Mouse (Mus musculus): Measurements from ENCODE around the gene Cmah. TPM values are rescaled to one million over a fixed set of nuclear protein-coding genes. Genes with fewer than 3 reads are reported as not detected.

Gene Cmah
- total and polyA plus RNA-seq, 3 experiments, result 1.4 to 2.2 TPM; not detected in 1

GRCm38 (mm10) chr13:24442272-24442671, 115.1 kb downstream of the Cmah start:
- Histone ChIP-seq H3K9me3 (replicated peaks; ENCODE audit: insufficient read depth, low read length) (no peaks in the 10 kb centered on the region), H3K27me3 (ENCODE audit: control insufficient read depth in 1 of 2, insufficient read depth in 2 of 2, low read length in 2 of 2) (peaks cover 0 to 2% of the 10 kb centered on the region in 2 experiments; a peak in 1 of 4 replicates), H3K4me3 (ENCODE audit: control insufficient read depth in 1 of 2, insufficient read depth in 1 of 2, low read depth in 2 of 2, low read length in 2 of 2) (no peak overlapping the region), H3K36me3 (ENCODE audit: control insufficient read depth in 1 of 2, insufficient read depth in 2 of 2, low read length in 2 of 2) (peaks cover 0 to 24% of the 10 kb centered on the region in 2 experiments; a peak in 2 of 4 replicates), H3K4me1 (ENCODE audit: control insufficient read depth in 1 of 2, insufficient read depth in 2 of 2, low read length in 2 of 2) (peaks cover 22 to 27% of the 10 kb centered on the region in 2 experiments), H3K9ac (ENCODE audit: control insufficient read depth, low read depth, low read length, poor library complexity, severe bottlenecking) (no peak overlapping the region), H3K27ac (ENCODE audit: control insufficient read depth, low read depth, low read length) (no peak overlapping the region), H3K79me2 (ENCODE audit: control insufficient read depth, insufficient read depth, low read length, poor library complexity) (no peaks in the 10 kb centered on the region)
- no peak for DNase-seq (ENCODE audit: low read depth, low spot score)
- TF ChIP-seq SMC3 (IDR thresholded peaks at IDR 0.05; ENCODE audit: low read depth, low read length), result no peak
- TF ChIP-seq MXI1 (IDR thresholded peaks at IDR 0.05; ENCODE audit: low read depth, low read length), result no peak

GRCm38 (mm10) chr13:24443763-24444347, 116.7 kb downstream of the Cmah start:
- Histone ChIP-seq H3K79me2 (ENCODE audit: control insufficient read depth, insufficient read depth, low read length, poor library complexity) (no peaks in the 10 kb centered on the region), H3K27ac (ENCODE audit: control insufficient read depth, low read depth, low read length) (no peak overlapping the region), H3K27me3 (ENCODE audit: control insufficient read depth in 1 of 2, insufficient read depth in 2 of 2, low read length in 2 of 2) (peaks cover 0 to 2% of the 10 kb centered on the region in 2 experiments; a peak in 1 of 4 replicates), H3K9ac (ENCODE audit: control insufficient read depth, low read depth, low read length, poor library complexity, severe bottlenecking) (no peak overlapping the region), H3K4me3 (ENCODE audit: control insufficient read depth in 1 of 2, insufficient read depth in 1 of 2, low read depth in 2 of 2, low read length in 2 of 2) (no peak overlapping the region), H3K9me3 (replicated peaks; ENCODE audit: insufficient read depth, low read length) (no peaks in the 10 kb centered on the region), H3K36me3 (ENCODE audit: control insufficient read depth in 1 of 2, insufficient read depth in 2 of 2, low read length in 2 of 2) (peaks cover 0 to 24% of the 10 kb centered on the region in 2 experiments; a peak in 2 of 4 replicates), H3K4me1 (ENCODE audit: control insufficient read depth in 1 of 2, insufficient read depth in 2 of 2, low read length in 2 of 2) (peaks cover 22 to 27% of the 10 kb centered on the region in 2 experiments)
- no peak for DNase-seq (ENCODE audit: low read depth, low spot score)
- TF ChIP-seq BHLHE40 (IDR thresholded peaks at IDR 0.05; ENCODE audit: borderline replicate concordance, low read depth, low read length) (peak; percentile 93), SIN3A (IDR thresholded peaks at IDR 0.05; ENCODE audit: low read length) (no peak), JUND (IDR thresholded peaks at IDR 0.05; ENCODE audit: low read depth, low read length) (peak; percentile 89; the same call in 1 of the 2 replicates), MXI1 (IDR thresholded peaks at IDR 0.05; ENCODE audit: low read depth, low read length) (no peak), USF1 (IDR thresholded peaks at IDR 0.05; ENCODE audit: low read depth, low read length) (peak; percentile 68), MYC (IDR thresholded peaks at IDR 0.05; ENCODE audit: low read depth, low read length) (peak; percentile 41; the same call in 1 of the 2 replicates), MAX (IDR thresholded peaks at IDR 0.05; ENCODE audit: low read length) (peak; percentile 75)

- Histone ChIP-seq H3K4me3 (ENCODE audit: control insufficient read depth in 1 of 2, insufficient read depth in 1 of 2, low read depth in 2 of 2, low read length in 2 of 2) (peak overlapping the region; percentile 22 to 49), H3K9me3 (replicated peaks; ENCODE audit: insufficient read depth, low read length) (no peaks in the 10 kb centered on the region), H3K36me3 (ENCODE audit: control insufficient read depth in 1 of 2, insufficient read depth in 2 of 2, low read length in 2 of 2) (peaks cover 0 to 24% of the 10 kb centered on the region in 2 experiments; a peak in 2 of 4 replicates), H3K79me2 (ENCODE audit: control insufficient read depth, insufficient read depth, low read length, poor library complexity) (no peaks in the 10 kb centered on the region), H3K9ac (ENCODE audit: control insufficient read depth, low read depth, low read length, poor library complexity, severe bottlenecking) (no peak overlapping the region), H3K27ac (ENCODE audit: control insufficient read depth, low read depth, low read length) (0 out of 2 replicates have a peak overlapping the region, but pooled peaks have one; percentile 18), H3K27me3 (ENCODE audit: control insufficient read depth in 1 of 2, insufficient read depth in 2 of 2, low read length in 2 of 2) (peaks cover 0 to under 1% of the 10 kb centered on the region in 2 experiments; a peak in 1 of 4 replicates), H3K4me1 (ENCODE audit: control insufficient read depth in 1 of 2, insufficient read depth in 2 of 2, low read length in 2 of 2) (peaks cover 22 to 27% of the 10 kb centered on the region in 2 experiments)
- DNase-seq (ENCODE audit: low read depth, low spot score), result peak; percentile 89
- no peak for TF ChIP-seq ZNF384 (IDR thresholded peaks at IDR 0.05; ENCODE audit: low read depth, low read length)
- 0 out of 2 replicates have a peak, but pooled peaks have one; percentile 2 for TF ChIP-seq ZC3H11A (IDR thresholded peaks at IDR 0.05; ENCODE audit: low read depth, low read length)
- peak; percentile 63; the same call in 1 of the 2 replicates for TF ChIP-seq MAFK (IDR thresholded peaks at IDR 0.05; ENCODE audit: borderline replicate concordance, low read depth, low read length)
- peak; percentile 68 for TF ChIP-seq SIN3A (IDR thresholded peaks at IDR 0.05; ENCODE audit: low read length)
- peak; percentile 77; the same call in 1 of the 2 replicates for TF ChIP-seq BHLHE40 (IDR thresholded peaks at IDR 0.05; ENCODE audit: borderline replicate concordance, low read depth, low read length)
- peak; percentile 86 for TF ChIP-seq RCOR1 (IDR thresholded peaks at IDR 0.05; ENCODE audit: low read depth, low read length)
- TF ChIP-seq MYB (IDR thresholded peaks at IDR 0.05; ENCODE audit: low read depth, low read length), result no peak
- TF ChIP-seq JUND (IDR thresholded peaks at IDR 0.05; ENCODE audit: low read depth, low read length), result no peak
- no peak for TF ChIP-seq NELFE (IDR thresholded peaks at IDR 0.05; ENCODE audit: low read depth, low read length)
- TF ChIP-seq POLR2AphosphoS2 (IDR thresholded peaks at IDR 0.05; ENCODE audit: low read length), result no peak
- no peak for TF ChIP-seq SMC3 (IDR thresholded peaks at IDR 0.05; ENCODE audit: low read depth, low read length)
- TF ChIP-seq ELF1 (IDR thresholded peaks at IDR 0.05; ENCODE audit: low read depth, low read length), result no peak
- TF ChIP-seq EP300 (IDR thresholded peaks at IDR 0.05; ENCODE audit: low read depth in 1 of 2, low read length in 2 of 2), result peak; percentile 79 to 91
- TF ChIP-seq GATA1 (IDR thresholded peaks at IDR 0.05; ENCODE audit: low read depth, low read length), result peak; percentile 88
- peak; percentile 53 for TF ChIP-seq TCF12 (IDR thresholded peaks at IDR 0.05; ENCODE audit: low read depth, low read length)
- TF ChIP-seq GABPA (IDR thresholded peaks at IDR 0.05; ENCODE audit: low read depth, low read length), result 0 out of 2 replicates have a peak, but pooled peaks have one; percentile 16
- TF ChIP-seq UBTF (IDR thresholded peaks at IDR 0.05; ENCODE audit: borderline replicate concordance, insufficient read depth, low read depth, low read length), result no peak
- peak; percentile 95 for TF ChIP-seq ETS1 (IDR thresholded peaks at IDR 0.05; ENCODE audit: low read depth, low read length)
- 0 out of 2 replicates have a peak, but pooled peaks have one; percentile 26 for TF ChIP-seq KAT2A (conservative IDR thresholded peaks at IDR 0.05; ENCODE audit: low read depth, low read length)
- TF ChIP-seq USF1 (IDR thresholded peaks at IDR 0.05; ENCODE audit: low read depth, low read length), result 0 out of 2 replicates have a peak, but pooled peaks have one; percentile 20
- TF ChIP-seq MAX (IDR thresholded peaks at IDR 0.05; ENCODE audit: low read length), result peak; percentile 49
These were observed 117.5 kb downstream of the Cmah start for GRCm38 (mm10) chr13:24444709-24445108.
